Mouse (Mus musculus) small intestine, adult 2 months (tissue): ENCODE measurements around the gene Loxl3.

ENCODE experiments used
- CTCF ChIP-seq: fragments of 200-500 bp; IDR thresholded peaks from 2 replicates; pipeline ENCODE4 v1.5.1; 2012; ENCODE audit warnings: low read depth, mild to moderate bottlenecking, control low read depth, inconsistent platforms, low read length, moderate library complexity, mixed read lengths; ENCODE audit not compliant: insufficient replicate concordance, insufficient read length; ENCODE audit errors: extremely low read depth
- POLR2A ChIP-seq: fragments of 200-500 bp; IDR thresholded peaks from 2 replicates; pipeline ENCODE4 v1.6.1; 2012; ENCODE audit warnings: low read depth, mild to moderate bottlenecking, control low read depth, inconsistent platforms, low read length, moderate library complexity

GRCm38 (mm10) chr6:83011255-83011654, 22.7 kb upstream of the Loxl3 start:
- TF ChIP-seq POLR2A (no peak), CTCF (no peak)
